Mouse (Mus musculus) forebrain, embryonic 13.5 days (tissue): ENCODE measurements at regions not wholly inside any gene's neighbourhood (a gene's known extent, or its start where the extent isn't known, plus 50 kb on each side); places are given as distances from the start of the nearest gene placed in this dataset.

ENCODE experiments used
- ATAC-seq: fragments of 200-750 bp; cut with Nextera tagmentation; 2 replicates; pipeline ENCODE4 v1.8.0; 2017
- H3K27ac ChIP-seq: fragments of 300-500 bp; sonication (generic); 2 replicates; pipeline ENCODE4 v1.5.1; 2015; ENCODE audit warnings: inconsistent platforms, mild to moderate bottlenecking, moderate library complexity
- H3K27me3 ChIP-seq: fragments of 300-500 bp; sonication (generic); 2 replicates; pipeline ENCODE4 v1.6.1; 2015; ENCODE audit warnings: mild to moderate bottlenecking, inconsistent platforms
- H3K36me3 ChIP-seq: fragments of 300-500 bp; sonication (generic); 2 replicates; pipeline ENCODE4 v1.6.1; 2015; ENCODE audit warnings: mild to moderate bottlenecking, inconsistent platforms; ENCODE audit not compliant: poor library complexity, severe bottlenecking
- H3K4me1 ChIP-seq: fragments of 300-500 bp; sonication (generic); 2 replicates; pipeline ENCODE4 v1.6.1; 2015; ENCODE audit warnings: inconsistent platforms
- H3K4me2 ChIP-seq: fragments of 300-500 bp; sonication (generic); 2 replicates; pipeline ENCODE4 v1.6.1; 2015; ENCODE audit warnings: inconsistent platforms, mild to moderate bottlenecking, moderate library complexity
- H3K4me3 ChIP-seq: fragments of 300-500 bp; sonication (generic); 2 replicates; pipeline ENCODE4 v1.5.1; 2015; ENCODE audit warnings: mild to moderate bottlenecking, inconsistent platforms
- H3K9ac ChIP-seq: fragments of 300-500 bp; sonication (generic); 2 replicates; pipeline ENCODE4 v1.6.1; 2015; ENCODE audit warnings: mild to moderate bottlenecking, inconsistent platforms
- H3K9me3 ChIP-seq: fragments of 300-500 bp; sonication (generic); replicated peaks from 2 replicates; pipeline ENCODE4 v1.6.1; 2016; ENCODE audit warnings: inconsistent platforms
- WGBS: fragments of 180-500 bp; shearing (Covaris S2); methylation state at CpG from one replicate; pipeline ENCODE4 v1.1.7; 2015; 5-methylcytosine and 5-hydroxymethylcytosine counted together

- Histone ChIP-seq H3K27ac (no peak overlapping the region), H3K27me3 (no peaks in the 10 kb centered on the region), H3K4me1 (no peaks in the 10 kb centered on the region), H3K4me3 (no peak overlapping the region), H3K9ac (no peak overlapping the region), H3K36me3 (no peaks in the 10 kb centered on the region), H3K9me3 (no peaks in the 10 kb centered on the region), H3K4me2 (no peak overlapping the region)
- WGBS = 63% methylated on average over 4 of the region's 4 CpGs
- peak; percentile 58; the same call in 1 of the 2 replicates for ATAC-seq
Observed at GRCm38 (mm10) chrX:58976584-58977259, 67.6 kb downstream of the 4930550L24Rik start.
